Mouse (Mus musculus) liver, embryonic 16.5 days (tissue): Measurements from ENCODE around the gene Atxn1. TPM values are rescaled to one million over a fixed set of nuclear protein-coding genes. Genes with fewer than 3 reads are reported as not detected.

Source experiments
- ATAC-seq: fragments of 200-750 bp; cut with Nextera tagmentation; 2 replicates; pipeline ENCODE4 v1.8.0; 2017; ENCODE audit warnings: low read depth, mild to moderate bottlenecking, moderate number of reproducible peaks, moderate library complexity
- H3K27ac ChIP-seq: fragments of 300-500 bp; sonication (generic); 2 replicates; pipeline ENCODE4 v1.5.1; 2014; ENCODE audit warnings: mild to moderate bottlenecking, low read length
- H3K27me3 ChIP-seq: fragments of 300-500 bp; sonication (generic); 2 replicates; pipeline ENCODE4 v1.6.1; 2014; ENCODE audit warnings: low read depth, low read length, mixed read lengths; ENCODE audit not compliant: control insufficient read depth, insufficient read depth
- H3K36me3 ChIP-seq: fragments of 300-500 bp; sonication (generic); 2 replicates; pipeline ENCODE4 v1.6.1; 2014; ENCODE audit warnings: mild to moderate bottlenecking; ENCODE audit not compliant: control insufficient read depth, insufficient read depth
- H3K4me1 ChIP-seq: fragments of 300-500 bp; sonication (generic); 2 replicates; pipeline ENCODE4 v1.6.1; 2014; ENCODE audit warnings: low read depth, low read length, mixed read lengths; ENCODE audit not compliant: control insufficient read depth
- H3K4me2 ChIP-seq: fragments of 300-500 bp; sonication (generic); 2 replicates; pipeline ENCODE4 v1.6.1; 2014; ENCODE audit warnings: low read depth, low read length, mixed read lengths
- H3K4me3 ChIP-seq: fragments of 300-500 bp; sonication (generic); 2 replicates; pipeline ENCODE4 v1.5.1; 2014; ENCODE audit warnings: low read depth, mild to moderate bottlenecking, low read length
- H3K9ac ChIP-seq: fragments of 300-500 bp; sonication (generic); 2 replicates; pipeline ENCODE4 v1.6.1; 2014; ENCODE audit warnings: low read depth, low read length
- H3K9me3 ChIP-seq: fragments of 300-500 bp; sonication (generic); replicated peaks from 2 replicates; pipeline ENCODE4 v1.6.1; 2016; ENCODE audit warnings: low read length; ENCODE audit not compliant: control insufficient read depth
- WGBS: fragments of 180-500 bp; shearing (Covaris S2); extraction: QIAGEN DNeasy Blood & Tissue Kit; methylation state at CpG from one replicate; pipeline ENCODE4 v1.1.7; 2014; ENCODE audit not compliant: insufficient replicate concordance; 5-methylcytosine and 5-hydroxymethylcytosine counted together
- polyA plus RNA-seq: library from polyadenylated mRNA; unstranded; fragments of >200 nt; fragmentation: Nextera tagmentation; extraction: Ambion mirVana; gene quantifications from 2 replicates; pipeline ENCODE4 v1.2.1, GENCODE M21; 2015

The Atxn1 gene
- polyA plus RNA-seq, 1 experiment from 2014 or later = 3.2 TPM

DNA sequence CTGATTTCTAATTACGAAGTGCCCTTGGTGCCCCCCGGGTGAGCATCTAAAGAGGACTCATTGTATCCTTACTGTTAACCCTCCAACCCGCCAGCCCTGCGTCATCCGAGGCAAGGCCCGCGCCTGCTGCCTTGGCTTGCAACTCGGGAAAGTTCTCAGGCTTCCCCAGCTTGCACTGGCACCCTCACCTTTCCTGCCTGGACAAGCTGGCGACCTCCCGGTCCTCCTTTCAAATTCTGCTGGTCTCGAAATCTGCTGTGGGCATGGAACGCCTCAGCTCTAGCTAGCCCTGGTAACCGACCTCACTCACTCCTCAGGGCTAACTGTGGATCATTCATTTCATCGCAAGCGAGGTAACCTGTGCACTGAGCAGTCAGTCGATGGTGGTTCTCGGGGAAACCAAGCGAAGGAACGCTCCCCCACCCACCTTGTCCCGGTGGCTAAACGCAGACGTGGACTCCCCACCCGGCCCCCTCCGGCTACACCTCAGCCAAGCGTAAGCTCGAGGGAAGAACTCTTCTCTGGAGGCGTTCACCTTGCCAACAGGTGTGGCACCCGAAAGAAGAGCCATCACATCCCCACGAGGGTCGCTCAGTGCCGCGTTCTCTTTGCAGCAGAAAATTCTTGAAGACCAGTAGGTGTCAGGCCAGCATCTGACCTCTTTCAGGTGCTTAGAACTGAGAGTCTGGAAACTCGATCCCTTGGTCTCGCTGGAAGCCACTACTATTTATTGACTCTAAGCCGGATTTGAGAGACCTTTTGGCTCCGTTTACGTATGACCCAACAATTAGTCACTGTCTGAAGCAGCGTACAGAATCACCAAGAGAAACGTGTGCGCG lies 1.0 kb upstream of the Atxn1 start:
- WGBS = under 1% methylated on average over 41 of the region's 41 CpGs
- peak overlapping the region; percentile 87 for H3K27ac ChIP-seq

DNA sequence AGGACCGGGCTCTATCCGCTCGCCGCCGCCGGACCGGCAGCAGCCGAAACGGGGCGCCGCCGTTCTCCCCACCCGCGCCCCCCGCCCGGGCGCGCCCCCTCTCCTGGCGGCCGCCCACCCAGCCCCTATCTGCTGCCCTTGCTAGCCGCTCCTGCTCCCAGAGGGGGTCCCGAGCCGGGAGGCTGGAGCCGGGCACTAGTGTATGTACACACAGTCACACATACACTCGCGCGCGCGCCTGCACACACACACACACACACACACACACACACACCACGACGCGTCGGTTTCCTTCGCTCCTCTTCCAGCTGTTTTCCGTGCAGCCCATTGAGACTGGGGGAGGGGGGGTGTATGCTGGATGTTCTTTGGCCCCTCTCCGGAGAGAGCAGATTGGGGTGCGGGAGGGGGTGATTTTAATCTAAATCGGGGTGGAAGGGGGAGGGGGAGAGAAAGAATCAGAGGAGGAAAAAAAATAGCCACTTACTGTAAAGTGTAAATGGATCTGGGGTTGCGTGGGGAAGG lies 416 bp downstream of the Atxn1 start:
- peak overlapping the region; percentile 79 for H3K4me3 ChIP-seq
- peak; percentile 4 for ATAC-seq

More for the DNA sequence above, 1.0 kb upstream of the Atxn1 start:
- ATAC-seq = no peak
- Histone ChIP-seq H3K9me3 (no peaks in the 10 kb centered on the region), H3K4me3 (peak overlapping the region; percentile 79), H3K36me3 (no peaks in the 10 kb centered on the region), H3K9ac (peak overlapping the region; percentile 70), H3K4me1 (peaks cover 16% of the 10 kb centered on the region), H3K4me2 (peak overlapping the region; percentile 83), H3K27me3 (no peaks in the 10 kb centered on the region)

DNA sequence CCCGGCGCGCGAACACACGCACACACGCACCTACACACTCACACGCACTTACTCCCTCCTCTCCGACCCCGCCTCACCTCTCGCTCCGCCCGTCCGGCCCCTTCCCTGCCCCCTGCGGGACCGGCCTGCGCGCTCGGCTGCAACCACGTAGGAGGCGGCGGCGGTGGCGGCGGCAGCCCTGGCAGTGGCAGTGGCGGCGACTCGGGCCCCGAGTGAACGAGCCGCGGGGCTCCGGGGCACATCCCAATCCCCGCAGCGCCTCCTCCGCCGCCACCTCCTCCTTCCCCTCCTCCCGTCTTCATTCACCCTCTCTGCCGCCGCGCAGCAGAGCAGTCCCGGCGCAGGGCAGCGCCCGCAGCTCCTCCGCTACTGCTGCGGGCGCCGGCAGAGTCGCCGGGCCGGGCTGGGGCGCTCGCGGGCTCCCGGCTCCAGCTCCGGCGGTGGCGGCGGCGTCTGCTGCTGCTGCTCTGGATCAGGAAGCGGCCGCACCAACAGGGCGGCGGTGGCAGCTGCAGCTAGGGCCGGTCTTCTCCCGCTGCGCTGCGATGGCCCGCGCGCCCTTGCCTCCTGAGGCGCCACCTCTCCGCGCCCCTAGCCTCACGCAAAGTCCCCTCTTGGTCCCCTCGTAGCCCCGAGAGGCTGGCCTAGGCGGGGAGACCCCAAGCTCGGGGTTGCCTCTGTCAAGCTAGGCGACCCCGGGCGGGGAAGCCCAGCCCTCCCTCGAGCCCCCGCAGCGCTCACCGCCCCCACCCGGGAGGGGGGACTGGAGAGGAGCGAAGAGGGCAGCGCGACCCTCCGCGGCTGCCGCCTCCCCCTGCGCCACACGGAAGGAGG lies 1.1 kb downstream of the Atxn1 start:
- WGBS = under 1% methylated on average over 83 of the region's 95 CpGs
- Histone ChIP-seq H3K4me3 (peak overlapping the region; percentile 79), H3K36me3 (no peaks in the 10 kb centered on the region), H3K9ac (peak overlapping the region; percentile 86), H3K4me2 (peak overlapping the region; percentile 83), H3K4me1 (peaks cover 16% of the 10 kb centered on the region), H3K9me3 (no peaks in the 10 kb centered on the region), H3K27me3 (no peaks in the 10 kb centered on the region), H3K27ac (peak overlapping the region; percentile 86)
- peak; percentile 62 for ATAC-seq

More for the DNA sequence above, 416 bp downstream of the Atxn1 start:
- no peaks in the 10 kb centered on the region for H3K9me3 ChIP-seq
- H3K4me1 ChIP-seq = peaks cover 16% of the 10 kb centered on the region
- no peaks in the 10 kb centered on the region for H3K36me3 ChIP-seq
- H3K4me2 ChIP-seq = peak overlapping the region; percentile 83
- peak overlapping the region; percentile 86 for H3K27ac ChIP-seq
- H3K27me3 ChIP-seq = no peaks in the 10 kb centered on the region
- H3K9ac ChIP-seq = peak overlapping the region; percentile 86
- WGBS = 0% methylated on average over 28 of the region's 39 CpGs

DNA sequence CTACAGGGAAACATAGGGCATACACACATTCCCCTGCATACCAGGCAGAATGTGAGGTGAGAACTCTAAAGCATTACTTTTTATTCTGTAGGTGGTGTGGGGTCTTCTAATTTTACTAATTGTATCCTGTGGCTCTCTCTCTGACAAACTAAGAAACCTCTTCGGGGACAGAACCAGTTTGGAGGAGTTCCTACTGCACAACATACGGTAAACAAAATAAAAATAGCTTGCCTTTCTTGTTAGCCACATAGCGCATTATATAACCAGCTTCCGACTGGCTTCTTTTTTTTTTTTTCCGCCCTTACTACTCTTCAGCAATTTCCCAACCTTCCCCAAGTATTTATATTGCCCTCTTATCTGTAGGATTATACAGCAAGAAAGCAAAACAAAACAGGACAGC lies 2.0 kb downstream of the Atxn1 start:
- Histone ChIP-seq H3K4me1 (peaks cover 16% of the 10 kb centered on the region), H3K4me3 (peak overlapping the region; percentile 79), H3K9me3 (no peaks in the 10 kb centered on the region), H3K4me2 (peak overlapping the region; percentile 83), H3K27me3 (no peaks in the 10 kb centered on the region), H3K9ac (peak overlapping the region; percentile 86), H3K27ac (peak overlapping the region; percentile 86), H3K36me3 (no peaks in the 10 kb centered on the region)
- WGBS = 7% methylated on average over 5 of the region's 5 CpGs
- ATAC-seq = no peak

DNA sequence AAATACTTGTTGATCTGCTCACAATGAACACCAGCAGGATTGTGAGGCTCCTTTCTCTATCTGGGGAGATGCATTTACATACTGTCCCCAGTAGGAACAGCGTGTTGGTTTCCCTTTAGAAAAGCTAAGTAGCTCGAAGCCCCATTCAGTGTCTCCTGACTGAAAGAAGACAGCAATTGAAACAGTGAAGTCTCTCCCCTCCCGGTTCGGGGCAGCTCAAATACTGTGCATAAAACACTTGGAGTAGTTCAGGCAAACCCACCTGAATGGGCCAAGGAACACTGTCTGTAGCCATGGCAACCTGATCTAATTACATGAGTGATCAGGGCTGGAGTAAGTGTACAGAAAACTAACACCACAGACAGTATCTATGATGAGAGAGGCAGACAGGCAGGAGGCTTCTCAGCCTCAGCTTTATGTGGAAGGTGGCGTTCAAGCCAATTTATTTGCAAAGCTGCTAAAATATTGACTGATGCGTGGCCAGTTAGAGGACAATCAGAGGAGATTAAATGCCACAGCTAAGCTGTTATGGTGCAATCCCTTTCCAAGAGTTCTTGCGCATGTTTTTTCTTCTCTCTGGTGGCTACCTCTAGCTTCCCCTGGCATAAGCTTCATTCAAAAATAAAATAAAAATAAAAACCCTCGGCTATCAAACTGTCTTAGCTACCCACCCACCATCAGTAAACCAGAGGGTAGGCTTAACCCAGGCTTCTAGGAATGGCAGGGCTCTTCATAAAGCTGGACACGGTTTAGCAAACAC lies 2.8 kb downstream of the Atxn1 start:
- H3K27me3 ChIP-seq = no peaks in the 10 kb centered on the region

DNA sequence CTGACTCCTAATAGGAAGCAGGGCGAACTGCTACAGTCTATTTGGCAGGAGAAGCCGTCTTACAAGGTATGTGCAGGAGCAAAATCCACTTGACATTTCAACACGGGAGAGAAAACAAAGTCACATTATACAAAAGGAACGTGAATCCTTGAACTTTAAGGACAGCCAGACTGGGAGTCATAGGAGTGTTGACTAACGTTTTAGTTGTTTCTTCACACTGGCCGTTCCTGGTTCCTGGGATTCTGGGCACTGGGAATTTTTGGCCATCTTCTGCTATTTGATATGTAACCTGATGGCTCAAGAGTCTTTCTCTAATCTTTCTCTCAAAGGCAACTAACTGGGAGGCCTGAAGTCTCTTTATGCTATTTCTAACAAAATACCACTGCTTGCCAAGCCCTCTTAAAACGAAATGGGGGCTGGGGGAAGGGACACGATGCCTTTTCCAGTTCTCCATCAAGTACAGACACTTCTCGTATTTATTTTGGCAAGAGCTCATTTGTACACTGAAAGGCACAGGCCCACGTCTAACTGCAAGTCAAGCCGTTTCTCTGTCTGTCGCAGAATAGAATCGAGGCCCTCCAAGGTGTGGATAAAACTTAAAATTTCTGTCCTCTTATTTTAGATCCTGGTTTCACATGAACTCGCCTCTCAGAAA lies 4.4 kb downstream of the Atxn1 start:
- Histone ChIP-seq H3K4me2 (no peak overlapping the region), H3K27me3 (no peaks in the 10 kb centered on the region), H3K36me3 (no peaks in the 10 kb centered on the region), H3K4me1 (peaks cover 9% of the 10 kb centered on the region), H3K4me3 (no peak overlapping the region), H3K9ac (no peak overlapping the region), H3K27ac (peak overlapping the region; percentile 50), H3K9me3 (no peaks in the 10 kb centered on the region)
- no peak for ATAC-seq
- 63% methylated on average over 14 of the region's 14 CpGs for WGBS

More for the DNA sequence above, 2.8 kb downstream of the Atxn1 start:
- H3K4me3 ChIP-seq = peak overlapping the region; percentile 79
- whole genome bisulfite sequencing = 36% methylated on average over 9 of the region's 9 CpGs
- no peak for ATAC-seq
- H3K27ac ChIP-seq = peak overlapping the region; percentile 39
- H3K9me3 ChIP-seq = no peaks in the 10 kb centered on the region
- peaks cover 16% of the 10 kb centered on the region for H3K4me1 ChIP-seq
- H3K4me2 ChIP-seq = peak overlapping the region; percentile 83
- no peak overlapping the region for H3K9ac ChIP-seq
- no peaks in the 10 kb centered on the region for H3K36me3 ChIP-seq

DNA sequence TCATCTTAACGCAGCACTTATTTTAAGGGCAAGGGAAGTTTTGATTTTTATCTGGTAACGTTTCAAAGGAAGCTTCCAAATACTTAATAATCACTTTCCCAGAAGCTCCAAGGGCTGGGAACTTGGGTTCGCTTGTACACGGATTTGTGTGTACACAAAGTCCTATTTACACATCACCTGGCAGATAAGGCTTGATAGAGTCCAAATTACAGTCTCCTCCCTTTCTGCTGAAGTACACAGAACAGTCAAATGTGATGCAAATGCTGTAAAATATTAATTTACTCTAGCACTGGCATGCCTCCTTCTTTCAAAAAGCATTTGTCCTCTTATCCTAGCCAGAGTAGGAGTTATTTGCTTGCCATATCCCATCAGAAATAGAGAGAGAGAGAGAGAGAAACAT lies 6.5 kb downstream of the Atxn1 start:
- Histone ChIP-seq H3K4me3 (no peak overlapping the region), H3K9ac (no peak overlapping the region), H3K4me2 (no peak overlapping the region), H3K36me3 (no peaks in the 10 kb centered on the region), H3K27ac (peak overlapping the region; percentile 23; the same call in 1 of the 2 replicates), H3K27me3 (no peaks in the 10 kb centered on the region), H3K4me1 (peaks cover 15% of the 10 kb centered on the region), H3K9me3 (no peaks in the 10 kb centered on the region)
- 54% methylated on average over 4 of the region's 4 CpGs for WGBS
- peak; percentile 66 for ATAC-seq

DNA sequence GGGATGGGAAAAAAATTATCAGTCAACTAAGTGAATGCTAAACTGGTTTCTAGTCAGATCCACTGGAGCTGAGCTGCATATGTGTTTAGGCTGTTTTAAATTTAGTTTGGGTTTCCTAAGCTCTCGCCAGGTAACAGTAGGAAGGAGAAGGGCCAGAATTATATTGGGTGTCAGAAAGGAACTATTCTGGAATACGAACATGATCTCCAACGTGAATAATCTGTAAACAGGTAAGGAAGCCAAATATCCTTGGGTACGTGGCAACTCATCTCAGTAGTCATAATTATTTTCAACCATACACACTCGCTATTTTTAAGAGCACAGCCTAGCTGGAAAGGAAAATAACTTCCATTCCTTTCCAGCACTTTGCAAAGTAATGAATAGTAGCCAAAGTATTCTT lies 7.2 kb downstream of the Atxn1 start:
- Histone ChIP-seq H3K9ac (no peak overlapping the region), H3K4me3 (no peak overlapping the region), H3K36me3 (no peaks in the 10 kb centered on the region), H3K27ac (peak overlapping the region; percentile 23; the same call in 1 of the 2 replicates), H3K4me2 (no peak overlapping the region), H3K9me3 (no peaks in the 10 kb centered on the region), H3K27me3 (no peaks in the 10 kb centered on the region), H3K4me1 (peaks cover 15% of the 10 kb centered on the region)
- 75% methylated on average over 5 of the region's 5 CpGs for WGBS
- no peak for ATAC-seq
